Mouse (Mus musculus) kidney, embryonic 14.5 days (tissue): Measurements from ENCODE around the gene Car6. TPM values are rescaled to one million over a fixed set of nuclear protein-coding genes. Genes with fewer than 3 reads are reported as not detected.

ENCODE experiments used
- ATAC-seq: fragments of 200-750 bp; cut with Nextera tagmentation; 2 replicates; pipeline ENCODE4 v1.8.0; 2017; ENCODE audit warnings: moderate number of reproducible peaks, mild to moderate bottlenecking, moderate TSS enrichment, moderate library complexity; ENCODE audit not compliant: low FRiP score, low TSS enrichment
- H3K27ac ChIP-seq: fragments of 300-500 bp; sonication (generic); 2 replicates; pipeline ENCODE4 v1.5.1; 2014; ENCODE audit warnings: low read depth, mild to moderate bottlenecking, low read length, moderate library complexity, mixed read lengths
- H3K27me3 ChIP-seq: fragments of 300-500 bp; sonication (generic); 2 replicates; pipeline ENCODE4 v1.6.1; 2014; ENCODE audit warnings: mild to moderate bottlenecking, low read length; ENCODE audit not compliant: control insufficient read depth, insufficient read depth
- H3K36me3 ChIP-seq: fragments of 300-500 bp; sonication (generic); 2 replicates; pipeline ENCODE4 v1.6.1; 2014; ENCODE audit warnings: low read length, mixed read lengths; ENCODE audit not compliant: control insufficient read depth, insufficient read depth
- H3K4me1 ChIP-seq: fragments of 300-500 bp; sonication (generic); 2 replicates; pipeline ENCODE4 v1.6.1; 2014; ENCODE audit warnings: low read length, mixed read lengths; ENCODE audit not compliant: control insufficient read depth, insufficient read depth
- H3K4me2 ChIP-seq: fragments of 300-500 bp; sonication (generic); replicated peaks from 2 replicates; pipeline ENCODE4 v1.6.1; 2014; ENCODE audit warnings: low read depth, mild to moderate bottlenecking, low read length
- H3K4me3 ChIP-seq: fragments of 300-500 bp; sonication (generic); 2 replicates; pipeline ENCODE4 v1.5.1; 2014; ENCODE audit warnings: mild to moderate bottlenecking, low read length
- H3K9ac ChIP-seq: fragments of 300-500 bp; sonication (generic); 2 replicates; pipeline ENCODE4 v1.6.1; 2014; ENCODE audit warnings: low read depth, mild to moderate bottlenecking, low read length, moderate library complexity
- H3K9me3 ChIP-seq: fragments of 300-500 bp; sonication (generic); 2 replicates; pipeline ENCODE4 v1.6.1; 2016; ENCODE audit warnings: low read length; ENCODE audit not compliant: control insufficient read depth
- WGBS: fragments of 180-500 bp; shearing (Covaris S2); extraction: QIAGEN DNeasy Blood & Tissue Kit; methylation state at CpG from one replicate; pipeline ENCODE4 v1.1.7; 2014; 5-methylcytosine and 5-hydroxymethylcytosine counted together
- polyA plus RNA-seq: library from polyadenylated mRNA; unstranded; fragments of >200 nt; fragmentation: Nextera tagmentation; extraction: Ambion mirVana; gene quantifications from 2 replicates; pipeline ENCODE4 v1.2.1, GENCODE M21; 2014

The Car6 gene
- polyA plus RNA-seq, 1 experiment from 2014 or later: not detected

DNA sequence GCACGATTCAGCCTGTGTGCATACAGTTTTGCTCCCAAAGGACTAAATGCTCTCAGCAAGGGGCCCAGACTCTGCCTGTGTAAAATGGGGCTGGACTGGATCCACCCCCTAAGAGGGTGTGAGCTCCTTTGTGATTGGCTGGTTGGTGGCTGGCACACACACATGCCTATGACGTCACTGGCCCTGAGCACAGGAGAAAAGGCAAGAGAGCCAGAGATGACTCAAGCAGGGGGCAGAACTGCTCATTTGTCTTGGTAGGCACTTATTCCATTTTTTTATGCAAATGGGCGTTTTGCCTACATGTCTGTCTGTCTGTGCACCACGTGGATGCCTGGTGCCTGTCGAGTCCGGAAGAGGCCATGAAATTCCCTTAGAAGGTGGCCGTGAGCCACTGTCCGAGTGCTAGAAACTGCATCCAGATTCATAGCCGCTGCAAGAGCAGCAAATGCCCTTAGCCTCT lies 63.0 kb downstream of the Car6 start:
- WGBS: 26% methylated on average over 9 of the region's 9 CpGs
- Histone ChIP-seq H3K4me3 (0 out of 2 replicates have a peak overlapping the region, but pooled peaks have one; percentile 9), H3K4me1 (peaks cover 6% of the 10 kb centered on the region), H3K27me3 (no peaks in the 10 kb centered on the region), H3K36me3 (no peaks in the 10 kb centered on the region), H3K27ac (no peak overlapping the region), H3K9me3 (no peaks in the 10 kb centered on the region), H3K4me2 (peak overlapping the region; percentile 29), H3K9ac (no peak overlapping the region)
- peak; percentile 59 for ATAC-seq

DNA sequence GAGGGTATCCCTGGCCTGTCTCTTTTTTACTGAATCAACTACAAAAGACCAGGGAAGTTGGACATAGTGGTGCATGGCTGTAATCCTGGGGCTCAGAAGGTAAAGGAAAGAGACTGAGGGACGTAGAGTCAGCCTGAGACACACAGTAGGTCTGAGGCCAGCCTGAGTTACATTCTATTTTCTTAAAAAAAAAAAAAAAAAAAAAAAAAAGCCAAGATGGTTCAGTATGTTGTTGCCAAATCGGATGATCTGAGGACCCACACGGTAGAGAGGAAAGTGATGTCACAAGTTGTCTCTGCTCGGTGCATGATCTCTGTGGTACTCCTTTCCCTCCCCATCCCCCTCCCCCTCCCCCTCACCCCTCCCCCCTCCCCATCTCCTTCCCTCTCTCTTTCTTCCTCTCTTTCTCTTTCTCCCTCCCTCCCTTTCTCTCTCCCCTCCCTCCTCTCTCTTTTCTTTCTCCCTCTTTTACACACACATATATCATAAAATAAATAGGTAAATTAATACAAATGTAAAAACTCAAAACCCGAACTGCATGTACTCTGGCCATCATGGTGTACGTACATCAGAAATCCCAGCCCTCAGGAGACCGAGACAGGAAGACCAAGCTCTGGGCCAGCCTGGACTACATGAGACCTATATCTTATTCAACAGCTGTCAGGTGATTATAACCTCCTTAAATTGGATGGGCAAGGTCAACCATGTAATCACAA lies 63.6 kb downstream of the Car6 start:
- H3K4me1 ChIP-seq: peaks cover 6% of the 10 kb centered on the region
- H3K4me3 ChIP-seq: no peak overlapping the region
- ATAC-seq: no peak
- no peak overlapping the region for H3K27ac ChIP-seq
- no peaks in the 10 kb centered on the region for H3K27me3 ChIP-seq
- 91% methylated on average over 7 of the region's 7 CpGs for WGBS
- H3K9ac ChIP-seq: no peak overlapping the region
- H3K9me3 ChIP-seq: no peaks in the 10 kb centered on the region
- no peak overlapping the region for H3K4me2 ChIP-seq
- no peaks in the 10 kb centered on the region for H3K36me3 ChIP-seq

Other genes starting within 250 kb of the Car6 start
- gene Spsb1, start 246.3 kb downstream of the Car6 start, polyA plus RNA-seq: 8.0 and 9.6 TPM in 2 replicates
- gene H6pd, start 192.3 kb downstream of the Car6 start, polyA plus RNA-seq: 6.8 and 10.7 TPM in 2 replicates
- 0.20 and 0.24 TPM in 2 replicates for gene Gpr157, start 114.0 kb downstream of the Car6 start, polyA plus RNA-seq
- 0.91 and 2.2 TPM in 2 replicates for gene Slc2a5, start 82.0 kb downstream of the Car6 start, polyA plus RNA-seq
- gene Slc2a7, start 52.4 kb downstream of the Car6 start, polyA plus RNA-seq: not detected in 2 replicates
- 1,584 and 1,728 TPM in 2 replicates for gene Eno1, start 35.4 kb upstream of the Car6 start, polyA plus RNA-seq
- 31.2 and 49.9 TPM in 2 replicates for gene Rere, start 80.3 kb upstream of the Car6 start, polyA plus RNA-seq